Mouse (Mus musculus) kidney, postnatal 4 days (tissue): ENCODE measurements around the gene Med13l.

Experiments
- DNase-seq, 2 experiments: peaks; one replicate each; pipeline ENCODE4 v3.0.0; 2021; ENCODE audit warnings: mixed read lengths in 2 of 2

The Med13l gene

DNA sequence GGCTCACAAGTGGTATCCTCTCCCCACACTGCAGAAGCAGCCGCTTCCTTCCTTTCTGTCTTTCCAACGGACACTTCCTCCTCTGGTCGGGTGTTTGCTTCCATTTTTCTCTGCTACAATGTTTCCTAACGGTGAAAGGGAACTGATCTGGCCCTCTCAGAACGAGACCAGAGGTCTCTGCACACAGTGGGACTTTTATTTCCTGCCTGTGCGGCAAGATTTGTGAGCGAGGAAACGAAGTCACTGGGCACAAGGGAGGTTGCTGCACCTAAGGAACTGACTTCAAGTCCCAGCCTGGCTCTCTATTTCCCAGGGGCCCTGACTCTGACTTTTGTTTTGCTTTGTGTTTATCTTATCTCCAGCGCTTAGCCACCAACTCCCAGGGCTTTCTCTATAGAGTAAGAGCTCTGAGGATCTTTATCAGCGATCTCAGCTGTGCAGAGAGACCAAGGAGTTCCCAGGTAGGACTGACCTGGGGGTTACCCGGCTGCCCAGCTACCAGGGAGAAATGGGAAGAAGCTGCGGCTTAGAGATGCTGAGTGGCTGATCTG, 4.0 kb upstream of the Med13l start:
- no peak for DNase-seq

GRCm38 (mm10) chr5:118558841-118559240, 1.6 kb upstream of the Med13l start:
- no peak for DNase-seq

DNA sequence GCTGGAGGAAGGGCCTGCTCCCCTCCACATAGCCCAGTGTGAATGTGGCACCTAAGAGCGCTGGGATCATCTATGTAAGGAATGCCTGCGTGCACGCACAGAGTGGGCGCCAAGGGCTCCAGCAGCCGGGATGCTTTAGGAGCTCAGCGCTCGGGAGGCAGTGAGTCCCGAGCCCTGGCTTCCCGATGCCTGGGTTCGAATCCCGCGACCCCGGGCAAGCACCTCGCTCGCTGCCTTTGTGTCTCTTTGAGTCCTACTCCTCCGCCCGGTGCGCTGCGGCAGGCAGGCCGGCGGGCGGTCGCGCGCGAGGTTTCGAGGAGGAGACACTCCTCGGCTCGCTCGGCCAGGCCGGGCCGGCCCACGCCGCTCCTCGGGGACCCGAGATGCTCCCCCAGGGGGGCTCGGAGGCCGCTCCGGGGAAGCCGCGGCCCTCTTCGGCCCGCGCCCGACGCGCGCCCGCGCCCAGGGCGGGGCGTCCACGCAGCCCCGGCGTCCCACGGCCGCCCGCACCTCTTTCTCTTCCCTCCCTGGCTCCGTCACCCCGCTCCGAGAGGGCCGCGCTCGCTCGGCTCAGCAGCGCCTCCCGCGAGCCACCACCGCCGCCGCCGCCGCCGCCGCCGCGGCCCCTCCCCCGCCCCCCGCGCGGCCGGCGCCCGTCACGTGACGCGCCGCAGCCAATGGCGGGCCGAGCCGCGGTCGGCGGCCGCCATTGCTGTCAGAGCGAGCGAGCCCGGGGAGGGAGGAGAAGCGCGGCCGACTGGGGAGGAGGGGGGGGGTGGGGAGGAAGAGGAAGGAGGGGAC, 695 bp upstream of the Med13l start:
- peak; percentile 86 to 92 for DNase-seq

DNA sequence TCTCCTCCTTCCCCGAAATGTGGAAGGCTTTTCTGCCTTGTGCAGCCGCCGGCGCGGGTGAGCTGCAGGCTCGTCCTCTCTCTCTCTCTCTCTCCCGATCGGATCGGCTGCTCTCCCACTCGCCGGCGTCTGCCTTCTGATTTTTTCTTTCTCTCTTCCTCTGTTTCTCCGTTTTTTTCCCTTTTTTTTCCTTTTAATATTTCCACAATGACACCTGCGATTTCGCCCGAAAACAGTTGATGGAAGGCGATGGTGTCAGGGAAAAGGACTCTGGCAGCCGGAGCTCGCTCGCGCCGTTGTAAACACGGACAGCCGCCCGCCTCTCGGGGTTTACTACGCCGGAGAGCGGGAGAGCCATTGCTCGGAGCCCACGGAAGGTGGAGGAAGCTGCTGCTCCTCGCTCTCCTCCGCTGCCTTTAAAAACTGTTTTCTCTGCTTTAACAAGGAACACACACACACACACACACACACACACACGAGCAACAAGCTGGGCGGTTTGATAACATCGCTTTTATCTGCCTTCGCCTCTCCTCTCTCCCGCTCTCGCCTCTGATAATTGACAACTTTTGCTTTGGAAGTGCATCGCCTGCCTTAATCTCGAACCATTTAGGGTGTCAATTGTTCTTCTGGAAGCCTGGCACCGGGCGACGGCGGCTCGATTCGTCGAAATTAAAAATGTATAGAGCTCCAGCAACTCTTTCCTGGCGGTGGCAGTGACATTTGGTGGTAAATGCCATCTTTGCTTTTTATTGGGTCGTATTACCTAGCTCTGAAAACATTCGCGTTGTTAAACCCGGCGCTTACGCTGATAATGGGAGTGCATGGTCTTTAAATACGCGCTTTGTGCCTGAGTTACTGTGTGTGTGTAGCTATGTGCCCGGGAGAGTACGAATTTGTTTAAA, 858 bp downstream of the Med13l start:
- peak; percentile 63 to 72 for DNase-seq

- no peak for DNase-seq
Measured at GRCm38 (mm10) chr5:118562206-118562605, 1.7 kb downstream of the Med13l start.

- no peak for DNase-seq
Measured at GRCm38 (mm10) chr5:118563590-118563989, 3.1 kb downstream of the Med13l start.

DNA sequence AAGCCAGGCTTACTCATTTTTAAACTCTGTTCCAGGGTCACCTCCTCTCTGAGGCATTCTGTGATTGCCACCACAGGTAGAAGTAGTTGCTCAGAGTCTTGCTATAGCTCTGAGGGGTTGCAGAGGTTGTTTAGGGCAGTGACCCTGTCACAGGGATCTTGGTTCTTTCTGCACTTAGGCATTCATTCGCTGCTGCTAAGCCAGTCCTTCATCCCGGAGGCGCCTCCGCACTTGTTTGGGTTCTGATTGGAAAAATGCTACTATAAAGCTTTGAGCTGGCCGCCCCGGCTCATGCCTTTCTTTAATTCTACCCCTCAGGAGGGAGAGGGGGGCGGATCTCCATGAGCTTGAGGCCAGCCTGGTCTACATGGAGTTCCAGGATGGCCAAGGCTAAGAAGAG, 6.9 kb downstream of the Med13l start:
- DNase-seq = no peak

DNA sequence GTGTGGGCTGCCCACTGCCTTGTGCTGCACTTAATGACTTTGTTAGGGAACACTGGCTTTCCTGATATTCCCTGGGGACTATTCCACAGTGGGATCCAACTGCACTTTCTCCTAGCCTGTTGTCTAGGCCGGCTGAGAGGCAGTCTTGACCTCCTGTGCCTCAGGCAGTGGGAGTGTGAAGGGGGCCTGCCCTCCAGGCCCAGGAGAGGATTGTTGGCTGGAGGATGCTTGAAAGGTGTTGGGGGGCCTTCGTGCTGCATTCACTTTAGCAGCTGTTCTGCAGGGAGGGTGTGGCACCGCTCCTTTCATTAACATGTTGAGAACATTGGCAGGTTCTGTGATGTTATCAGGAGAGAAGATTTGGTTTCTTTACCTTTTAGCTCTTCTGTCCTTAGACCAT, 8.5 kb downstream of the Med13l start:
- DNase-seq = no peak

DNA sequence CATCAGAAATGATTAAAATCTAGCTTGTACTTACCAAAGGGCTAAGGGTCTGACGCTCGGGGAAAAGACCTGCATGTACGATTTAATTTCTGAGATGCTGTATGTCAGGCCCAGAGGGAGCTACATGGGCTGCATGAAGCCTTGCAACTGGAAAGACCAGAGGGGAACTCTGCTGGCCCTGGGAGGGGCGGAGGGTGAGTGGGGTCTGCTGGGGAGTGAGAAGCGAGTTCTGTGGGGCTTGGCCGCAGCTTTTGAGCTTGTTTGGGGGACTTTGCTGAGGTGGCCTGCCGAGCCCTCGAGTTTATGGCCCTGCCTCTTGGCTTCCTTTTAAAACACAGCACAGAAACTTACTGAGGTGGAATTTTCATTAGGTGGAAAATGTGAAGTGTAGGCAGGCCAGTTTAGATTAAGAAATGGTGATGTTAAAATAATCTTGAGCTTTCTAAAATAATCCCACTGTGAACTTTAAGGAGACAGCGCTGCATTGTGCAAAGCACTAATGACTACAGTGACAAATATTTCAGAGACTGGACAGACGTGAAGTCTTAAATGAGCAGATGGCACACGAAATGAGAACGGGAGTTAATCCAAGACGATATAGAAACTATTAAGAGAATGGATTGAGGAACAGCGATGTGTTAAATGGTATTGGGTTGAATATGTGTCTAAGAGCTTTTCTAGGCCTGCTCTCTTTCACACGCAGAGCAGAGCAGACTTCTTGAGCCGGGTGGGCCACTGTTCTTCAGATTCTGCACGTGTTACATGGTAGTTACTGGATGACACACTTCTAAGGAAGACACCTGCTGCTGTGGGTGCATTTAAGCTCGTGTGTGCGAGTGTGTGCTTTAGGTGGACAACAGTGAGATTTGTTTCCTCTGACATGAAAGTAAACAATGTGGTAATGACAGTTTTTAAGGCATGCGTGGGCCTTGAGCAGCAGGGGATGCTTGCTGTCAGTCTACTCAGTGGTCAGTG, 9.4 kb downstream of the Med13l start:
- no peak for DNase-seq

DNA sequence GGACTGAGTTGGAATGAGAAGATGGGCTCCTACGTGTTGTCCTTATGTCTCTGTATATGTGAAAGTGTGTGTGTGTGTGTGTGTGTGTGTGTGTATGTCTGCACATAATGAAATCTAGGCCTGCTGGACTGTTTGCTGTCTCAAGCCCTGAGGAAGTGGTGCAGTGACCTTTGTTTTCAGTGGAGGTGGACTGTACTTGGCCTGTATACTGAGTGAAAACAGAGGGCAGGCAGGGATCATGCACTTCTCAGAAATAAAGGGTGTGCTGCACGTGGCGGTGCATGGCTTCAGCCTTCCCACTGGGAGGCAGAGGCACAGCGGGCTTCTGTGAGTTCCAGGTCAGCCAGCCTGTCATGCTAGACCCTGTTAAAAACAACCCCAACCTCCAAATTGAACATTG, 11.0 kb downstream of the Med13l start:
- no peak for DNase-seq

DNA sequence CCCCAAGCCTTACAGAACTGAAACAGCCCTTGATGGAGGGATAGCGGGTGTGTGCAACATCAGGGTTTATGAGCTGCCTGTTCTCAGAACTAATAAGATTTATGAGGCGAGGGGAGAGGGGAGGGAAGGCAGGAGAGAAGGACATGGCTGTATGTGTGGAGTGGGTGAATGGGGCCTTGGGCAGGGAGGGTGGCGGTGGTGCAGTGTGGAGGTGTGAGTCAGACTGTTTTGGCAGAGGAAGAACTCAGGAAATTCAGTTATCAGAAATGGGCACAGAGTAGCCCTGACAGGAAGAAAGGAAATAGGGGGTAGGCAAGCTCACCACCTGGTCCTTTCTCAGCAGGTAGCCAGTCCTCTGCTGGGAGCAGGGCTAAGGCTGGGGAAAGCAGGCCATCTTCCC, 13.8 kb downstream of the Med13l start:
- DNase-seq = no peak

DNA sequence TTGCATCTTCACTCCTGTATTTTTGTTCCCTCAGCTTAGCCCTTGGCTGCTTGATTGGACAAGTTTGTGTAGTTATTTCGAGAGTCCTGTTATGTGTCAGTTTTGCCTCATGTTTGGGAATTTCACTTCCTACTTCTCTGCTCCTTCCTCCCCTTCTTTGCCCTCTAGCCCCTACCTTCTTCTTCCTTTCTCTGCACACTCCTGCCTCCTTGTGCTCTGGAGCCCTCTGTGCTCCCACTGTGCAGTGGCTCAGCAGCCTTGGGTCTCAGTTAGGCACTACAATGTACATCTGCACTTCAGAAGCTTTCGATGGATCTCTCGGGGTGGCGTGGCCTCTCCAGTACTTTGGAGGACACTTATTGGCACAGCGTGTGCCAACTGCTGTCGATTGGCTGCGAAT, 14.5 kb downstream of the Med13l start:
- DNase-seq = no peak

DNA sequence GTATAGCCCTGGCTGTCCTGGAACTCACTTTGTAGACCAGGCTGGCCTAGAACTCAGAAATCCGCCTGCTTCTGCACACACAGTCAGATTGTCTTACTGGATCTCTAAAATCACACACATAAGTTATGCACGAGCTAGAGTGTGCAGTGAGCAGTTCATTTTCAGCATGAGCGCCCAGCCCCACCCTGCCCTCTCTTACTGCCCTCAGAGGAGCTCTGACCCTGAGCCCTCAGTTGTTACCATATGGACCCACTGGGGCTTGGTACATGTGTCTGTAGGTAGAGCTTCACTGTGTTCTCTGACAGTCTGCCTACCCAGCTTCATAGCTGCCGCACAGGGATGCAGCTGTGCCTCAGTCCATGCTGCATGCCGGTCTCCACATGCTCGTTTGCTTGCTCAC, 15.4 kb downstream of the Med13l start:
- DNase-seq = no peak

- DNase-seq = no peak
Measured at GRCm38 (mm10) chr5:118576731-118577130, 16.3 kb downstream of the Med13l start.

GRCm38 (mm10) chr5:118585355-118585754, 24.9 kb downstream of the Med13l start:
- no peak for DNase-seq

DNA sequence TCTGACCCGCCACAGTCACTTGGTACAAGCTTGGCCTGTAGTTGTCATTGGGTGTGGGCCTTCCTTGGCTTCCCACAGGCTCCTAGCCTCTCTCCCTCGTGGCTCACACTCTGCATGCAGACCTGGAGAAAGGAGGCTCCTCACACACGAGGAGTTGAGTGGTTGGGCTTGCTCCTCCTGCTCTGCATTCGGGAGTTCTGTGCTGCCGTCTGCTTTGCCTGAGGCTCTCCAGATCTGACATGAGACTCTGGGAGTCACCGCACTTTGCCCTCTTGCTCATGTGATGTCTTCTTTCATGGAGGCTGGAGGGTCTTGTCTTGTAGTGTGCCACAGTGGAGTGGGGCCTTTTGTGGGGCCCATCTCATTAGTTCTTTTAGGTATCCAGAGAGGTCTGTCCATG, 26.1 kb downstream of the Med13l start:
- no peak for DNase-seq

GRCm38 (mm10) chr5:118588381-118588925, 28.0 kb downstream of the Med13l start:
- DNase-seq = no peak

DNA sequence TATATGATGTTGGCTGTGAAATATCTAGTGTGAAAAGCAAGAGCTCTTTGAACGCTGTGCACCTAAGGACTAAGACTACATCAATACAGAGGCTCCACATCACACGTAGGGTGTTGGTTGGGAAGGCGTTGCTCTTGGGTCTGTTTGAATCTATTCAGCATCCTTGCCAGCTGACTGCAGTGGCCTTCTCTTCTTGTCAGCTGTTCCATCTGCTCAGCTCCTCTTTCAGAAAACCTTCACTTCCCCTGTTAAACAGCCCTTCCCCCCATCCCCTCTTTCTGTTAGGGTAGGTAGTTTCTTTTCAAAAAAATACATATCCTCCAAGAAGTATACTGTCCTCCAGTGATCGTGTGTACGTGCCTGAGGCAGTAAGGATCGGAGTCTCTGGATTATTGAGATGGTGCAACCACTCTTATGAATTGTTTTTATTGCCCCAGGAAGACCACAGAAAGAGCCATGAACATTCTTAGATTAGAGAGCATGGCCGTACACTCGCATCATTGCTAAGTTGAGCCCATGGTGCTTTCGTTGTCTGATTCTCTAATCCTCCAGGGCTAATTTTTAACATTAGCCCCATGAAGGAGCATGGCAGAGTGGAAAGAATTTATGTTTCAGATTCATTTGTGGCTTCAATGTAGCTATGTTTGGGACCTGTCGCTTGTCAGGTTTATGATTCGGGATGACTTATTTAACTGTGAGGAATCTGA, 28.9 kb downstream of the Med13l start:
- no peak for DNase-seq

- DNase-seq = no peak
Measured at GRCm38 (mm10) chr5:118590868-118591267, 30.4 kb downstream of the Med13l start.

DNA sequence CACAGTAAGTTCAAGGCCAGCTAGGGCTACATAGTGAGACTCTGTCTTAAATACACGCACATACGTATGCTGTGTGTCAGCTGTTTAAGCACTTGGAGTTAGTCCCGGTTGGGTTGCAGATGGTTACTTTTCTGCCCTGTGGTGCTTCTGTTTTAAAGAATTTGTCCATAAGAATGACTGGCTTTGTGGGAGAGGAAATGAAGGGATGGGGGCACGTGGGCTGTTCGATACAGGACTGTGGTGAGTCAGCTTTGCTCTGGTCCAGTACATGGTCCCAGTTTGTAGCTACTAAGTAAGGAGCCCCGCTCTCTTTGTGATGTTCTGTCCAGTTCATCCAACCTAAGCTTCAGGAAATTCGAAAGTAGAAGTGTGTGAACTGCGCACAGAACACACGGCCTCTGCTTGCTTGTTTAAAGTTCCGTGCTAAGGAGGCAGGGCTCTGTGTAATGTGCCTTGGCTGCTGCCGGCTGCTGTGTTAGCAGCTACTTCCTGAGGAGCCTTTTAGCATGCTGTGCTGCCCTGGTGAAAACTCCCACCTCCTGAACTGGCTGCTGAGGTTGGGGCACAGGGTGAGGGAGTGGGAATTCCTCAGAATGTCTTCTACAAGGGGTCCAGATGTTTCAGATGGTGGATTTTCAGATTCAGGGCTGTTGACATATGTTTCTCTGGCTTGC, 31.5 kb downstream of the Med13l start:
- peak; percentile 41 to 55 for DNase-seq
